Mouse (Mus musculus) monocyte, adult 5-6 weeks (primary cell): ENCODE results near the gene Xrn1. TPM values are rescaled to one million over a fixed set of nuclear protein-coding genes. Genes with fewer than 3 reads are reported as not detected.

Source experiments
- total RNA-seq: library from RNA; stranded (forward); fragments of 200-1000, 200-491, 200-594 nt; gene quantifications from 3 replicates; pipeline ENCODE4 v1.2.3, GENCODE M21; 2017

Gene Xrn1
- total RNA-seq, 1 experiment from 2014 or later, result 60.1 TPM

Other genes with a start within 250 kb of the Xrn1 start
- 0.57 to 1.4 TPM (median 0.64 TPM) in 3 replicates for gene Trpc1, start 204.4 kb upstream of the Xrn1 start, total RNA-seq
- gene Pls1, start 109.4 kb upstream of the Xrn1 start, total RNA-seq, result 5.4 to 6.1 TPM in 2 of 3 replicates, not detected in the other
- gene Atr, start 97.2 kb upstream of the Xrn1 start, total RNA-seq, result 23.9 to 50.2 TPM (median 25.4 TPM) in 3 replicates
- 0.97 to 3.3 TPM (median 2.1 TPM) in 3 replicates for gene Gk5, start 164.6 kb downstream of the Xrn1 start, total RNA-seq
- 20.5 to 44.9 TPM (median 35.9 TPM) in 3 replicates for gene Tfdp2, start 241.5 kb downstream of the Xrn1 start, total RNA-seq